Mouse (Mus musculus) ES-E14 (cell line): Measurements from ENCODE around the gene Vav3.

Source experiments
- ZC3H11A ChIP-seq: IDR thresholded peaks from 2 replicates; pipeline ENCODE4 v1.6.1; 2012; ENCODE audit warnings: low read depth, mild to moderate bottlenecking, inconsistent platforms, low read length, borderline replicate concordance
- ZNF384 ChIP-seq: IDR thresholded peaks from 2 replicates; pipeline ENCODE4 v1.6.1; 2012; ENCODE audit warnings: low read depth, low read length, inconsistent platforms

GRCm38 (mm10) chr3:109681863-109682262 is 341.4 kb downstream of the Vav3 start:
- TF ChIP-seq ZNF384: no peak
- no peak for TF ChIP-seq ZC3H11A
